Mouse (Mus musculus): ENCODE results near the gene Cacna2d1.

The Cacna2d1 gene

GRCm38 (mm10) chr5:15983354-15983753 is 48.9 kb downstream of the Cacna2d1 start:
- DNase-seq (ENCODE audit: low spot score), result no peak

GRCm38 (mm10) chr5:15985228-15985858 is 50.9 kb downstream of the Cacna2d1 start:
- DNase-seq (ENCODE audit: low spot score), result no peak

- DNase-seq (ENCODE audit: low spot score), result no peak
These were observed 51.4 kb downstream of the Cacna2d1 start for GRCm38 (mm10) chr5:15985901-15986300.

- DNase-seq (ENCODE audit: low spot score), result no peak
These were observed 57.1 kb downstream of the Cacna2d1 start for GRCm38 (mm10) chr5:15991428-15992139.

GRCm38 (mm10) chr5:15993252-15993944 is 58.9 kb downstream of the Cacna2d1 start:
- no peak for DNase-seq (ENCODE audit: low spot score)

- no peak for DNase-seq (ENCODE audit: low spot score)
These were observed 62.7 kb downstream of the Cacna2d1 start for GRCm38 (mm10) chr5:15997190-15997589.

- no peak for DNase-seq (ENCODE audit: low spot score)
These were observed 63.3 kb downstream of the Cacna2d1 start for GRCm38 (mm10) chr5:15997769-15998168.

- DNase-seq (ENCODE audit: low spot score), result no peak
These were observed 66.4 kb downstream of the Cacna2d1 start for GRCm38 (mm10) chr5:16000917-16001316.

- no peak for DNase-seq (ENCODE audit: low spot score)
These were observed 68.1 kb downstream of the Cacna2d1 start for GRCm38 (mm10) chr5:16002431-16003063.

- no peak for DNase-seq (ENCODE audit: low spot score)
These were observed 69.8 kb downstream of the Cacna2d1 start for GRCm38 (mm10) chr5:16004305-16004704.

- DNase-seq (ENCODE audit: low spot score), result no peak
These were observed 72.5 kb downstream of the Cacna2d1 start for GRCm38 (mm10) chr5:16006964-16007363.

- DNase-seq (ENCODE audit: low spot score), result no peak
These were observed 79.2 kb downstream of the Cacna2d1 start for GRCm38 (mm10) chr5:16013649-16014048.

- DNase-seq (ENCODE audit: low spot score), result no peak
These were observed 79.9 kb downstream of the Cacna2d1 start for GRCm38 (mm10) chr5:16014392-16014791.

- no peak for DNase-seq (ENCODE audit: low spot score)
These were observed 90.3 kb downstream of the Cacna2d1 start for GRCm38 (mm10) chr5:16024626-16025417.

- DNase-seq (ENCODE audit: low spot score), result no peak
These were observed 94.4 kb downstream of the Cacna2d1 start for GRCm38 (mm10) chr5:16028881-16029280.

- DNase-seq (ENCODE audit: low spot score), result no peak
These were observed 95.0 kb downstream of the Cacna2d1 start for GRCm38 (mm10) chr5:16029481-16029880.

GRCm38 (mm10) chr5:16033569-16033968 is 99.1 kb downstream of the Cacna2d1 start:
- no peak for DNase-seq (ENCODE audit: low spot score)

GRCm38 (mm10) chr5:16035259-16035658 is 100.8 kb downstream of the Cacna2d1 start:
- DNase-seq (ENCODE audit: low spot score), result no peak

- DNase-seq (ENCODE audit: low spot score), result no peak
These were observed 110.8 kb downstream of the Cacna2d1 start for GRCm38 (mm10) chr5:16045147-16045878.

- peak; percentile 22 for DNase-seq (ENCODE audit: low spot score)
These were observed 113.1 kb downstream of the Cacna2d1 start for GRCm38 (mm10) chr5:16047452-16048191.
